Mouse (Mus musculus) c-Kit-positive CD71-positive TER-119-positive erythroid progenitor cells, embryonic 14.5 days (primary cell): ENCODE data around the gene Rps6kc1.

Experiments used
- DNase-seq: peaks from one replicate; pipeline ENCODE4 v3.0.0-alpha.2; 2013; ENCODE audit warnings: low spot score

The Rps6kc1 gene

DNA sequence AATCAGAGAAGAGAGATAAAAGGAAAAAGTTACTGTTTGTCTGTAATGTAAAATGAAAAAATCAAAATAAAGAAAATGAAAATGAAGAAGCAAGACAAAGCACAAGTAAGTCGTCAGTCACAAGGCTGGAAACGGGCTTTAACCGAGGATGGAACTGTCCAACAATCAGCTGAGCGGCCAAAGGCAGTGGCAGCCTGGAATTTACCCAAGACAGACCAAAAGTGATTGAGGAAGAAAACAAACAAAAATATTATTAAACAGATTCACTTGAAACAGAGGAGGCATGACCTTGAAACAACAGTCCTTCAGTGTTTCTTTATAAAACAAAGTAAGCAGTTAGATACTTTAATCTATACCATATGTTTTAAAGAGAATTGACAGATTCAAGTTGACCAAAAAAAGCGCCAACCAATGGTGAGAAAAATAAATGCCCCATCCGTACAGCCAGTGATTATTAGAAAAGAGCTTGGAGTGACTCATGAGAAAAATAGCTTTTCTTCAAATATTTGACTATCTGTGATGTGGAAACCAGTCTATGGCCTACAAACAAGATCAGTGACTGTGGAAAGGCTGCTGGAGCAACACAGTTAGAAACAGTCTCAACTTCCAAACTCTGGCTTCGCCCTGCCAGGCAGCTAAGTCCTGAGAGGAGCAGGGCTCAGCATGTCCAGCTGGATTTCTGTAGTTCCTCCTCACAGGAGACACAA is 77.2 kb downstream of the Rps6kc1 start:
- DNase-seq: no peak

DNA sequence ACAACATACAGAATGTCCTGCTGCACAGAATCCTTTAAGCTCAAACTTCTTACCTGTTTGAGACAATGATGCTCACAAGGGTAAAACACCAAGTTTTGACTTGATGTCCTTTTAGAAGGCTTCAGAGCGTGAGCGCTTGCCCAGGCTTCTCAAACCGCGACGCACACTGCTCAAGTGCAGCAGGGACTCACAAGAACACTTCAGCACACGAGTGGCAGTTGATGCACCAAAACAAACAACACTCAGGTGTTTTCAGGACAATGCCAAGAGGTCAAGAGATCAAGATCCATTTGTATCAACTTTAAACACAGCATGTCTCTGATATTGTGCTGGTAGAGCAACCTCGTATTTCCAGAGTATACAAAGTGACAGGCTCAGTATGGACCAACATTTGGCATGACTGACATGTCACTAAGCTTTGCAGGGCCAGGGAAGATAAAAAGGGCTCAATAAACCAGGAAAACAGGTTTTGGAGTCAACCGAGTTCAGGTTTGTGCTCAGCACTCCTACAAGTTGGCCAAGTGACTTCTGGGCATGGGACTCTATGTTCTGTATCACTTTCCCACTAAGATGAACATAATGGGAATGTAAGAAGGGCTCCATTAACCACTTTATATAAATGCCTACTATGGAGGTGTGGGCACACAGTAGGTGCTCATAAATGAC is 78.5 kb downstream of the Rps6kc1 start:
- DNase-seq: no peak

DNA sequence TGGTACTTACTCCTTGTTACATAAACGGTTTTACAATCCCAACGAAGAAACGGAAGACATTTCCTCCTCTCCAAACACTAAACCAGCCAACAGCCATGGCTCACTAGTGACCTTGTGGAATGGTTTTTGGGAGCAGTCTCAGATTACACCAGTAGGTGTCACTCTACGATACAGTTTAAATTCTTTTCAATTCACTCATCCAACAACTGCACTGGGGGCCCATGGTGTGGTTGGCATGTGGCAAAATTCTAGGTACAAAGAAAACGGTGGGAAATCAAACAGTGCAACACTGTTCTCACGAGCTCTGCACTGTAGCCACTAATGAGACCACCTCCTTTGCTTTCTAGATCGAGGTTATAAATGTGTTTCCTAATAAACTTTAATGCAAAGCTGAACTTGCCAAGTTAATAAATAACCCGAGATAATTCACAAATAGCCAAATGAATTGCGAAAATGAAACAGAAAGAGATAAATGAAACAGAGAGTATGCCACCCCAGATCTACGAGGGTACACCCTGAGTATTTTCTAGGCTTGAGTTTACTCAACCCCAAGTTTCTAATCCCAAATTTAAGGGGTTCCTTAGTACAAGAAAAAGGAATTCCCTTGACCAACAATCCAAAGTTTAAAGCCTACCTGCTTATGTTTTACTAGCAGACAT is 79.6 kb downstream of the Rps6kc1 start:
- peak; percentile 45 for DNase-seq

DNA sequence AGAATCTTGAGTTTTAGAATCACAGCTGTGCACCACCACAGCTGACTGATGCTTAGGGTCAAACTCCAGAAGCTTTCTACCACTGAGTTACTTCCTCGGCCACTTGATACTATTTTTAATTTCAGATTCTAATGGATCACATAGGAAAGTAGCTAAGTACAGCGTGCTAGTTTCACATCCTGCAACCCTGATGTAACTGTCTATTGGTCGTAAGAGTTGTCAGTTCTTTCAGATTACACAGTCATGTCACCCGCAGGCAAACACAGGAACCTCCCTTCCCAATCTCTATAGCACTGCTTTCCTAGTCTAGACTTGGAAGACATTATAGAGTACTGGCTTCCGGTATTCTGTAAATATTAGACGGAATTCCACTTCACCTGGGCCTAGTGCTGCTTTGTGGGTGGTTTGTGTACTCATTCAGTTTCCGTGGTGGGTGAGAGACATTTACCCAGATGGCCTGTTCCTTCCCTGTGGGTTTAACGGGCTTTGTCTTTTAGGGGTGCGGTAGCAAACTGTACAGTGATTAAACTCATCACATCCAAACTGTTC is 85.0 kb downstream of the Rps6kc1 start:
- no peak for DNase-seq

DNA sequence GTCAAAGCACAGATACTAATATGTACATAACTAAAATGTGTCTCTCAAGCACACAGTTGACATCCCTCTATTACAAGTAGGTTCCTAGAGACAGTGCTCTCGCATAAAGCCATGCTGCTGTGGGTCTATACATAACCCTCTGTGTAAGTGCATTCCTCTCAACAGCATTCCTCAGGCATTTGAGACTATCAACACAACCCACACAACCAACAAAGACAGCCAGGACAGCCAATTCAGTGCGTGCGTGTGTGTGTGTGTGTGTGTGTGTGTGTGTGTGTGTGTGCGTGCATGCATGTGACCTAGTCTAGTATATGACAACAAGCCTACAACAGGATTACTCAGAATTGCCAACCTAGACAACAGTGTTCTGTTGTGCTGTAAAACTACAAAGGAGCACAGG is 87.8 kb downstream of the Rps6kc1 start:
- DNase-seq: no peak

DNA sequence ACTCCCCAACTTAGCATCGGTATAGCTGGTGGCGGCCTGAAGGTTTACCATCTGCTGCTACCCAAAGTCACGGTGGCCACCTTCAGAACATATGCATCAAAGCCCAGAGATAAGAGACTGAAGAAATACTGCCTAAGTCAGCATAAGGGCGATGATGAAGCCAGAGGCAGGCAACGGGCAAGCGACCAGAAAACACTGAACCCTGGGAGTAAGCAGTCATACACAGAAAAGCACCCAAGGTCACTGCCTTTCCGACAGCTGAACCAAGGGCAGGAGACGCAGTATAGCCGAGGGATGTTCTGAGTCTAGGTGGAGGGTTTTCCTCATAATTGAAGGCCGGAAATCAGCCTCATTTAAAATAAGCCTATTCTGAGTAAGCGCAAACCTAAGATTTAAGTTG is 95.4 kb downstream of the Rps6kc1 start:
- DNase-seq: no peak

DNA sequence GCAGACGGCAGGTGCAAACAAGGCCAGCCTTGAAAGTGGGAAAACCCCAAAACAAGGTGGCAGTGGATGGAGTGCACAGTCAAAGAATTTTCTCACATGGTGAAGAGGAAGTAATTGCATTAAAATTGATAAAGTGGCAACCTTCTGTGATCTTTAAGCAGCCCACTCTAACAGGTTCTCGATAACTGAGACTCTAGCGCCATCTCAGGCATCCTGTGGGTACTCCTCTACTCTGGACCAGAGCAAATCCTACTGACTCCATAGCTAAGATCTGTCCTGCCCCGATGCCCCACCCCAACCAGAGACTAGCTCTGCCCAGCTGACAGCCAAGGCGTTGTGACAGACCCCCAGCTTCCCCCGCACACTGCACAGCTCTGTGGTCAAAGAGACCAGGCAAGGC is 101.2 kb downstream of the Rps6kc1 start:
- DNase-seq: no peak

DNA sequence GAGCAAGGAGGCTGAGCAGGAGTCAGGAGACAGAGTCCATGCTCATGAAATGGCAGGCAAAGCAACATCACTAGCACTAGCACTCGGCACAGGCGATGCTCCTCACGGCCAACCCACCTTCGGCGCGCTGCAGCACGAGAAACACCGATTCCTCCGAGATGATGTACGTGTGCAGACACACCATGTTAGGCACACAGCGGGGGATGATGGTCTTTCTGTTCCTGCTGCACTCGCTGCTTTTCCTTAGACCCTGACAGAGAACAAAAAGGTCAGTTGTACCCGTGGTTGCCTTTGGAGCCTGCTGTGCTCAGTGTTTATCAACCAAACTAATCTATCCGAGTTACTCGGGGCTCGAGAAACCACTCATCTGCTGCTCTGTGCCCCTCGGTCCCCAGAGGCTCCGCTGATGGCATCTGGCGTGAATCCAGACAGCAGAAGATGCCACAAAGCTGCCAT is 102.8 kb downstream of the Rps6kc1 start:
- no peak for DNase-seq

DNA sequence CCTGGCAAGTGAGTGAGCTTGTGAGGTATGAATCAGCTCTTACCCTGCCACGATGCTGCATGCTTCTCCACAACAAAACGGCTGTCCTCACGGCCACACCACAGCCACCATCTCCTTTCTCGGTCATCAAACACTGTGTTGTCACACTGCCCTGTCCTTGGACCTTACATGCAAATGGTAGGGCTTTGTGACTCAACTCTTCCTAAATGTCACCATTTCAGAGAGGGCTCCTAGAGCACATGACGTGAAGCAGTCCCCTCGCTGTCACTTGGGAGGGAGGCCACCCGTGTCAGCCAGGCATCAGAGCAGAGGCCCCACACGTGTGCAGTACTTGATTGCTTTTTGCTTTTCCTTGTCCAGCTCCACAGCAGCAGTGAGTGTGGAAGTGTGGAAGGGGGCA is 104.8 kb downstream of the Rps6kc1 start:
- DNase-seq: no peak

DNA sequence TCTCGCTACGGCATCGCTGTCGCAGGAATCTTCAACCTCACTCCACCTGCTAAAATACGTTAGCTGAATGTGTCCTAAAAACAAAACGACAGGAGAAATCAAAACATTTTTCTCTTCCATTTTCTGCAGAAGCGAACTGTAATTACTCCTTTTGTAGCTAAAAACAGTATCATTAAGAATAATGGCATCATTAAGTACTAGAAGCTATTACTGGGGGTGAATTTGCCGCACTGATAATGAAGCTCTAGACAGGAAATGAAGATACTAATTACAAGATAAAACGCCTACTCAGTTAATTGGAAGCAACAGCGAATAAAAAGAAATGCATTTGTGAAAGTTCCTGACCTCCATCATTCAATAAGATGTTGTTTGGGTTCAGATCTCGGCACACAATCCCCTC is 112.9 kb downstream of the Rps6kc1 start:
- DNase-seq: no peak

DNA sequence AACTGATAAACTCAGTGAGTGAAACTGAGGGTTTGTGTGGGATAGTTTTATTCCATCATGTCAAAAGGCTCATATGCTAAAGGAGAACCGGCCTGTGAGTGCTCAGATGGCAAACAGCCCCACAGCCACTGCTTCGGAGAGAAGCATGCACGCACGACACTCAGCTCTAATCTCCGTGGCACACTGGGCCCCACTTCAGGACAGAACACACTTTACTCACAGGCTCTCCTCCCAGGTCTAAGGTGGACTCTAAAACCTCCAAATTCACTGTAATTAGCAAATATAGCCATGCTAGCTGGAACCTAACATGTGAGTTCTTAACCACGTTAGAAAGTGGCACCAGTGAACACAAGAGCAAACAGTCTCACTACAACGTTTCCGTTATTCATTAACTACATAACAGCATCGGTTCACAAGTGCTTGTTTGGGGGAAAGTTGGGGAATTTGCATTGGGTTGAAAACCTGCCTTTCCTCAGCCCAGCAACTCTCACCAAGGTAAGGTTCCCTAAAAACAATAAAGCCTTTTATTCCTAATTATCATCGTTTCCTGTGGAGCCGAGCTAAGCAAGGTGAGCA is 114.0 kb downstream of the Rps6kc1 start:
- DNase-seq: no peak

DNA sequence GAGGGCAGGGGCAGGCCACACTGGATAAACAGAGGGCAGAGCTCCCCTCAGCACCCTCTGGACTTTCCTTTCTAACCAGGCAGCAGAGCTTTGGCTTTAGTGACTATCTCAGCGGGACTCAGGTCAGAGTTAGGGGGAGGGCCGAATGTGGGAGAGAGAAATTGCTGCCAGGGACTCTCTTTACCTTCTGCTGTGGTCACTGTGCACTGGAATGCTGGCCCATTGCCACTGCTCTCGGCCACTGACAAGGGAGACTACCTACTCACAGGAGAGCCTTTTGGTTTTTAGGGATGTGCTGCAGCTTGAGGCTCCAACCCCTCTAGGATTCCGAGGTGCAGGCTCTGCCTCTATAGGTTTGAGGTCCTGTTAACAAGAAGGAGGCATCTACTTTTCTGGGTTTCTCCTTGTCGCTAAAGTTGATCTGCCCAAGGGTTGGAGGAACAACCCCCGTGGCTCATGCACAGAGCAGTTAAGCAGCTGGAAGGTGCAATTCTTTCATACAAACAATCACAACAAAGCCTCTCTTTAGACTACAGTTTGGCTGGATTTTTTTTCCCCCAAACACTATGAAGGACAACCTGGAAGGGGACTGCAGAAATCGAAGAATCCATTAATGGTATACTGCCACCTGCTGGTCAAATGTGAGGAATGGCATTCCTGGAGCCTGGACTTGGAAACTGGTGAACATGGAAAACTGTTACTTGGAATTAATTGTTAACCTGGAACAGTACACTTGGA is 114.7 kb downstream of the Rps6kc1 start:
- DNase-seq: peak; percentile 13

DNA sequence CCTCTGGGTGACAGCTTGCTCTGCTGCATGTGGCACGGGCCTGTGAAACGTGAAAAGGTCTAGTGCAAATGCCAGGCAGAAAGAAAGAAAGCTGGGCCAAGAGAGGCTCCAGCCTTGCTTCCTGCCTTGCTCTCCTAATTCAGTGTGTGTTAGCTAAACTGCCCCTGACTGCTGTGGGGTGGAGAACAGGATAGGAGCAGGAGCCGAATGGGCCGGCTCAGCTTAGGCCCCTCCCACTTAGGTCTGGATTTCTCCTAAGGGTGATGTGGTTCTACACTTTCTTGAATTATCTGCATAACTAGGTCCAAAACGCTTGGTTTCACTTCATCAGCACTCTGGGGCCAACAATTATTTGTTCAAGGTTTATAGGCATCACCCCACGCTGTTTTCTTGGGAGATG is 119.9 kb downstream of the Rps6kc1 start:
- DNase-seq: no peak

DNA sequence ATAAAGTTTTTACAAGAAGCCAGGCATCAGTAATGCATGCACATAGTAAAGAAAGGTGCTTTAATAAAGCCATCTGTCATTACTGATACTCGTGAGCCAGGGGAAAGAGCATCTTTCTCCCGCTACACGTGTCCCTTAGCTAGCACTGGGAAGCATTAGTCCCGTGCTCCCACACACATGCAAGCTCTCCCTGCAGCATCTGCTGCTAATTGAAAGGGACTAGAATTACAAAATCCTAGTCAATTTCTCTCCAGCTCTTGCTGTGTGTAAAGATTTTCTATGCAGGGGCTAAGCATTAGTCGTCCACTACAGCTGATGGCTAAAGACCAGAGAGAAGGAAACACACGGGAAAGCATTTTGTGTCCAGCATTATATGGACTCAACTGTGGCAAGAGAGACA is 120.8 kb downstream of the Rps6kc1 start:
- DNase-seq: no peak

DNA sequence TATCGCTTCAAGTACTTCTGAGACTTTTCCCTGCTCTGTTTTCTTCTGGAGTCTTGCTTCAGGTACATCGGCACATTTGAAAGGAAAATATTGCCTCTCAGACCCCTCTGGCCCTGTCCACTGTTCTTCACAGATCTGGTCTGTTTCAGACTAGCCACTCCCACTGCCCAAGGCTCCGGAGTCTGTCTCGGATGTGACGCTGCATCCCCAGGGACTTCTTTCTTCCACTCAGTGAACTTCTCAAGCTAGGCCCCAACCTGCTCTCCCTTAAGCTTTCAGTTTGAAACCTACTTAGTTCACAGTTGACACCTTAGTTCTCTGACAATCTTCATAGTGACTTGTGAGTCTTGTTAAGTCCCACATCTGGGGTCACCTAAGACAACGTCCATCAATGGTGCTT is 133.9 kb downstream of the Rps6kc1 start:
- no peak for DNase-seq

DNA sequence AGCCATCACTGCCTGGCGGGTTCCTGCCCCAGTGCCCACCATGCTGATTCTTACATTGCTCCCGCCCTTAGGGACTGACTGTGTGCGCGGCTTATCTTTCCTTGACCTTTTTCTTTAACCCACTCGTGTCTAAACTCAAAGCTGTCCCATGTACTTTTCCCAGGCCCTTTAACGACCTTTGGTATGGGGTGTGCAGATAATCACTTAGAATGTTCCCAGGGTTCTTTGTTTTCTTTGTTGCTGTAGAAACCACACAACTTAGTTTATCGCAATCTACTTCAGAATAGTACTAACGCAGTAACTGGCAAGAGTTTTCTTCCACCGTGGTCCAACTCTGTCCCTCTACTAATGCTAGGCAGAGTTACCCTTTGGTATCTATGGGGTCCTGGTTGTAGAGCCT is 135.3 kb downstream of the Rps6kc1 start:
- DNase-seq: no peak

DNA sequence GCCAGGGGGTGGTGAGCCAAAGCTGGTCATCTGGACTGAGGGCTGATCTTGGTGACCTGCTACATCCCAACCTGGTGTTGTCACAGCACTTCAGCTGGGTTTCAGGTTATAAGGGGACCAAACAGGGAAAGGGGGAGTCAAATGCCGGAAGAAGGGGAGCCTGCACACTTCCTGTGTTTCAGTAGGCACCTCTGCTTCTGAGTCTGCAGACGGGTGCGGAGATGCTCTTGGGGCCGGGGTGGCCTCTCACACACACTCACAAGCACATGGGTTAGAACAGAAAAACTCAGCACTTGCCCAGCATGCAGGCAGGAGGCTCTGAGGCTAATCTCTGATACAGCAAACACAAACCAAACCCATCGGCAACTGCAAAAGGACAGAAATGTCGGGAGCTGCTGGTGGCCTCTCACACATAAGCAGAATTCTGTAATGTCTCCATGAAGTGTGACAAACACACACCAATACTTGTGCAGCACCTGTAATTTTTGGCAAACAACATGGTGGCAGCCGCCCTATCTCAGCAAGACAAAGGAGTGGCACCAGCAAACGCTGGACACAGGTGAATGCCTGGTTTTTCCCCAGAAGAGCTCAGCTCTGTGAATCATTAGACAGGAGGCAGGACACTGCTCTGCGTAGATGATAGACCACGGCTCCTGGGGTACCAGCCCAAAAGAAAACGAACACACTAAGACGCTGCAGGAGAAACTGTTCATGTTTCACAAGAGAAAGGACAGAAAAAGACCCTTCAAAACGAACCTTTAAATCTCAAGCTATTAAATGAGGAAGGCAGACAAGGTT is 139.3 kb downstream of the Rps6kc1 start:
- DNase-seq: no peak

DNA sequence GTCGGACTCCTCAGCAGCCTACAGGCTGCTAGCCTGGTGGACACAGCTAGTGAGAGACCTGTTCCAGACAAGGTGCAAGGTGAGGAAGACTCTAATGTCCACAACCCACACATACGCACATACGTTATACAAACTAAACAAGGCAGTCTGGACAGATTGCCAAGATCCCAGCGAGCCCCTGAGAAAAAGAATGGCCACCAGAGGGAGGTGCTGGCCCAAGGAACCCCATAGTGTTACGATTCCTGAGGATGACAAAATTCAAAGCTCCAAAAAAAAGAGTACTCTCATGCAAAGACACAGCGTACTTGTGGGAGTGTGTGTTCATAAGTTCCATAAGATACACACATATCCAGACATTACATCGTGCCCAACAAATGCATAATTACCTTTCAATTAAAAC is 141.8 kb downstream of the Rps6kc1 start:
- no peak for DNase-seq

DNA sequence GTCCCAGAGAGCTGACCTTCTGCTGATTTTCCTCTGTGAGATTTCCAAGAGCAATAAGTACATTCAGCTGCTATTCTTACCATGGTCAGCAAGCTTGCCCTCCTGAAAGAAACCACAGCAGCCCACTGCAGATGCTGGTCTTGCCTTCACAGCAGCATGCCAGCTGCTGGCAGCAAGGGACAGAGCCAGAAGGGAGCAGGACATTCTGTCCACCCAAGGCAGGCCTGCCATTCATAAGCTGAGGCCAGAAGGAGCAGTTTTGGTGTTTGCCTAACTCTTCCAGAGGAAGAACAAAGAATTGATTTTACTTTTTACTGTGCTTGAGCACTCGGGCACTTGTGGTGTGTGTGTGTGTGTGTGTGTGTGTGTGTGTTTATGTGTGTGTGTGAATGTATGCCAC is 143.3 kb downstream of the Rps6kc1 start:
- no peak for DNase-seq

DNA sequence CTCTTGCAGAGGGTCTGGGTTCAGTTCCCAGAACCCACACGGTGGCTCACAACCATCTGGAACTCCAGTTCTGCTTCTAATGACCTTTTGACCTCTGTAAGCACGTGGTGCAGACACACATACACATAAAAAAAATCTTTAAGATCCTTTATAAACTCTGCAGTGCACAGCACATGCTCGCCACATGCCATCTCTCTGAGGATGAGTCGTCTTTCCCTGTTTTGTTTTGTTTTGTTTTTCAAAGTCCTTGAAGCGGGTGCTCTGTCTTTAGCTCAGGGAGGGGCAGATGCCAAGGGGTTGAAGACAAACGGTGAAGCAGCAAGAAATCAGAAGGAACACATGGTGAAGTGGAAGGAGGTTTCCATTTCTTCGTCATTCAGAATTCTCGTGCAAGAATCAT is 143.9 kb downstream of the Rps6kc1 start:
- no peak for DNase-seq

DNA sequence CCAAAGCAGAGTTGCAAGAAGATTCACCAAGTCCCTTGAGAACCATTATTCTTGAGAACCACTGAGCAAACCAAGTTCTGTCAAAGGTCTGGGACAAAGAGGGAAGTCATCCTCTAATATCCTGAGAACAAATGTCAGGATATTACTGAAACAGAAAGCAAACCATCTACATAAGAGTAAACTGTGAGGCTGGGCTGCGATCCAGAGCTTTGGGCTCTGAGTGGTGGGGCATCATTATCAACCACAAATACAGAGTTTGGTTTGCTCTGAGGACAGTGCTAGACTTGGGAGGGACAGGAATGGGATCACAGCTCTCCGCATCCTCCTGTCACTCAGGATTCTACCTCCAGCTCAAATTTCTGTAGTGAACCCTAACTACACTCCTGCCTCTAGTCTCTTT is 144.8 kb downstream of the Rps6kc1 start:
- DNase-seq: no peak
